Mouse (Mus musculus) activated CD4-positive, CD25-positive, alpha-beta regulatory T cell, adult 4 months (primary cell): ENCODE measurements around the gene Rab35. TPM values are rescaled to one million over a fixed set of nuclear protein-coding genes. Genes with fewer than 3 reads are reported as not detected.

ENCODE experiments used
- polyA plus RNA-seq, 2 experiments: library from polyadenylated mRNA; unstranded; fragments of 100-300 nt; shearing (Covaris generic); gene quantifications; one replicate each; pipeline ENCODE4 v1.2.1; 2017

Rab35 gene
- polyA plus RNA-seq, 2 experiments from 2014 or later, result 8.0 to 8.5 TPM

Other genes with a start within 250 kb of the Rab35 start
- gene Msi1, start 202.3 kb upstream of the Rab35 start, polyA plus RNA-seq, result not detected
- not detected for gene Pla2g1b, start 165.6 kb upstream of the Rab35 start, polyA plus RNA-seq
- gene Sirt4, start 147.2 kb upstream of the Rab35 start, polyA plus RNA-seq, result 10 to 100 TPM; 10.4 to 14.9 TPM
- 10 to 100 TPM; 14.5 to 21.0 TPM for gene Pxn, start 125.2 kb upstream of the Rab35 start, polyA plus RNA-seq
- gene Rplp0, start 72.4 kb upstream of the Rab35 start, polyA plus RNA-seq, result 1,000 to 10,000 TPM; 4,414 to 4,537 TPM
- gene Gcn1l1, start 66.7 kb upstream of the Rab35 start, polyA plus RNA-seq, result 10 to 100 TPM; 22.2 to 30.6 TPM
- gene Bicdl1, start 99.7 kb downstream of the Rab35 start, polyA plus RNA-seq, result 10 to 100 TPM; 11.5 to 13.5 TPM
- 10 to 100 TPM in 1 of 2 experiments, 1 to 10 TPM in 1; 7.2 to 10.2 TPM for gene Cit, start 213.4 kb downstream of the Rab35 start, polyA plus RNA-seq